Mouse (Mus musculus) spleen, adult 2 months (tissue): ENCODE data around the gene Nedd9.

Experiments
- CTCF ChIP-seq: fragments of 200-500 bp; IDR thresholded peaks from 2 replicates; pipeline ENCODE4 v1.5.1; 2011; ENCODE audit warnings: mild to moderate bottlenecking, inconsistent platforms; ENCODE audit not compliant: insufficient read depth, insufficient read length, insufficient replicate concordance; ENCODE audit errors: extremely low read depth
- POLR2A ChIP-seq: fragments of 200-500 bp; IDR thresholded peaks from 2 replicates; pipeline ENCODE4 v1.6.1; 2011; ENCODE audit warnings: low read depth, low read length, inconsistent platforms

- TF ChIP-seq CTCF, result no peak
- TF ChIP-seq POLR2A, result no peak
Measured at GRCm38 (mm10) chr13:41357161-41357560, 130.0 kb downstream of the Nedd9 start.
